Mouse (Mus musculus) heart, postnatal 4 days (tissue): ENCODE results near the gene Ctrl. TPM values are rescaled to one million over a fixed set of nuclear protein-coding genes. Genes with fewer than 3 reads are reported as not detected.

Source experiments
- DNase-seq: peaks from one replicate; pipeline ENCODE4 v3.0.0; 2021
- total RNA-seq, 2 experiments: library from RNA; stranded (reverse); gene quantifications; 2 replicates each; pipeline ENCODE4 v1.2.3; 2021

The Ctrl gene
- total RNA-seq, 2 experiments from 2014 or later = 0.32 TPM; not detected in 1

GRCm38 (mm10) chr8:105937496-105938305, 4.0 kb upstream of the Ctrl start:
- peak; percentile 53 for DNase-seq

- DNase-seq = peak; percentile 88
These were observed 3.3 kb upstream of the Ctrl start for GRCm38 (mm10) chr8:105936866-105937475.

- DNase-seq = no peak
These were observed 2.4 kb upstream of the Ctrl start for GRCm38 (mm10) chr8:105935863-105936603.

GRCm38 (mm10) chr8:105935105-105935504, 1.4 kb upstream of the Ctrl start:
- no peak for DNase-seq

- DNase-seq = no peak
These were observed 1.1 kb downstream of the Ctrl start for GRCm38 (mm10) chr8:105932525-105932924.

GRCm38 (mm10) chr8:105931271-105931670, 2.4 kb downstream of the Ctrl start:
- DNase-seq = no peak

GRCm38 (mm10) chr8:105930602-105931001, 3.1 kb downstream of the Ctrl start:
- DNase-seq = peak; percentile 94

GRCm38 (mm10) chr8:105925123-105925522, 8.5 kb downstream of the Ctrl start:
- DNase-seq = no peak

- no peak for DNase-seq
These were observed 14.3 kb downstream of the Ctrl start for GRCm38 (mm10) chr8:105919390-105919789.

GRCm38 (mm10) chr8:105900941-105901616, 32.6 kb downstream of the Ctrl start:
- DNase-seq = no peak

- peak; percentile 95 for DNase-seq
These were observed 33.3 kb downstream of the Ctrl start, which contains the start of gene Pskh1 for GRCm38 (mm10) chr8:105900180-105900940. Pskh1 (plus strand) TSS chr8:105900441.

- DNase-seq = no peak
These were observed 35.7 kb downstream of the Ctrl start for GRCm38 (mm10) chr8:105897801-105898480.

GRCm38 (mm10) chr8:105893339-105893738, 40.3 kb downstream of the Ctrl start, which contains the start of gene Nrn1l:
Nrn1l (plus strand) TSS chr8:105893567.
- DNase-seq = peak; percentile 87

GRCm38 (mm10) chr8:105892432-105892831, 41.2 kb downstream of the Ctrl start:
- no peak for DNase-seq

- DNase-seq = no peak
These were observed 42.8 kb downstream of the Ctrl start for GRCm38 (mm10) chr8:105890870-105891269.

- DNase-seq = no peak
These were observed 43.8 kb downstream of the Ctrl start for GRCm38 (mm10) chr8:105889756-105890465.
